Mouse (Mus musculus): ENCODE data around the gene Supt3. TPM values are rescaled to one million over a fixed set of nuclear protein-coding genes. Genes with fewer than 3 reads are reported as not detected.

Supt3 gene
- polyA plus RNA-seq, 2 experiments, result 10.5 to 21.3 TPM

GRCm38 (mm10) chr17:45086361-45086760, 309.4 kb downstream of the Supt3 start:
- Histone ChIP-seq H3K4me3 (replicated peaks; ENCODE audit: low read length) (no peak overlapping the region), H3K27ac (replicated peaks; ENCODE audit: low read depth, low read length) (no peak overlapping the region), H3K9me3 (ENCODE audit: control insufficient read depth, low read length) (no peaks in the 10 kb centered on the region), H3K36me3 (ENCODE audit: control insufficient read depth, insufficient read depth, low read length) (no peaks in the 10 kb centered on the region), H3K4me2 (replicated peaks; ENCODE audit: low read depth, low read length, severe bottlenecking) (no peak overlapping the region), H3K27me3 (ENCODE audit: control insufficient read depth, insufficient read depth, low read length) (no peaks in the 10 kb centered on the region), H3K9ac (ENCODE audit: low read depth, low read length, severe bottlenecking) (no peak overlapping the region), H3K4me1 (ENCODE audit: control insufficient read depth, insufficient read depth, low read length) (peaks cover 9% of the 10 kb centered on the region)
- ATAC-seq (ENCODE audit: low FRiP score, low read depth) (no peak), DNase-seq (ENCODE audit: low spot score) (peak; percentile 22)
- WGBS, result 71% methylated on average over 5 of the region's 5 CpGs
- TF ChIP-seq POLR2A (IDR thresholded peaks at IDR 0.05; ENCODE audit: borderline replicate concordance, extremely low read depth, insufficient read depth, insufficient read length), result no peak

- peak; percentile 60 for DNase-seq (ENCODE audit: low spot score)
- H3K4me3 ChIP-seq (replicated peaks; ENCODE audit: low read length), result no peak overlapping the region
Measured at GRCm38 (mm10) chr17:45087022-45087421, 310.1 kb downstream of the Supt3 start.

GRCm38 (mm10) chr17:45101064-45101463, 324.1 kb downstream of the Supt3 start:
- Histone ChIP-seq H3K9ac (ENCODE audit: low read depth, low read length, severe bottlenecking) (no peak overlapping the region), H3K4me1 (ENCODE audit: control insufficient read depth, insufficient read depth, low read length) (no peaks in the 10 kb centered on the region), H3K27me3 (ENCODE audit: control insufficient read depth, insufficient read depth, low read length) (no peaks in the 10 kb centered on the region), H3K36me3 (ENCODE audit: control insufficient read depth, insufficient read depth, low read length) (no peaks in the 10 kb centered on the region), H3K27ac (replicated peaks; ENCODE audit: low read depth, low read length) (no peak overlapping the region), H3K4me3 (replicated peaks; ENCODE audit: low read length) (no peak overlapping the region), H3K4me2 (replicated peaks; ENCODE audit: low read depth, low read length, severe bottlenecking) (no peak overlapping the region), H3K9me3 (ENCODE audit: control insufficient read depth, low read length) (no peaks in the 10 kb centered on the region)
- no peak for ATAC-seq (ENCODE audit: low FRiP score, low read depth)
- TF ChIP-seq POLR2A (IDR thresholded peaks at IDR 0.05; ENCODE audit: borderline replicate concordance, extremely low read depth, insufficient read depth, insufficient read length), result no peak
- no peak for DNase-seq (ENCODE audit: low spot score)
- 72% methylated on average over 7 of the region's 7 CpGs for WGBS

More at GRCm38 (mm10) chr17:45087022-45087421, 310.1 kb downstream of the Supt3 start:
- 37% methylated on average over 5 of the region's 5 CpGs for WGBS
- no peak for ATAC-seq (ENCODE audit: low FRiP score, low read depth)
- Histone ChIP-seq H3K27ac (replicated peaks; ENCODE audit: low read depth, low read length) (no peak overlapping the region), H3K27me3 (ENCODE audit: control insufficient read depth, insufficient read depth, low read length) (no peaks in the 10 kb centered on the region), H3K9me3 (ENCODE audit: control insufficient read depth, low read length) (no peaks in the 10 kb centered on the region), H3K9ac (ENCODE audit: low read depth, low read length, severe bottlenecking) (no peak overlapping the region), H3K36me3 (ENCODE audit: control insufficient read depth, insufficient read depth, low read length) (no peaks in the 10 kb centered on the region), H3K4me1 (ENCODE audit: control insufficient read depth, insufficient read depth, low read length) (peaks cover 5% of the 10 kb centered on the region; the same call in 1 of the 2 replicates), H3K4me2 (replicated peaks; ENCODE audit: low read depth, low read length, severe bottlenecking) (no peak overlapping the region)
- no peak for TF ChIP-seq POLR2A (IDR thresholded peaks at IDR 0.05; ENCODE audit: borderline replicate concordance, extremely low read depth, insufficient read depth, insufficient read length)

- H3K36me3 ChIP-seq (ENCODE audit: control insufficient read depth, insufficient read depth, low read length), result no peaks in the 10 kb centered on the region
- H3K9me3 ChIP-seq (ENCODE audit: control insufficient read depth, low read length), result no peaks in the 10 kb centered on the region
- H3K4me3 ChIP-seq (replicated peaks; ENCODE audit: low read length), result no peak overlapping the region
- no peak overlapping the region for H3K27ac ChIP-seq (replicated peaks; ENCODE audit: low read depth, low read length)
- no peaks in the 10 kb centered on the region for H3K4me1 ChIP-seq (ENCODE audit: control insufficient read depth, insufficient read depth, low read length)
- TF ChIP-seq POLR2A (IDR thresholded peaks at IDR 0.05; ENCODE audit: borderline replicate concordance, extremely low read depth, insufficient read depth, insufficient read length), result no peak
- ATAC-seq (ENCODE audit: low FRiP score, low read depth), result no peak
- no peak for DNase-seq (ENCODE audit: low spot score)
- peaks cover 5% of the 10 kb centered on the region; the same call in 1 of the 2 replicates for H3K27me3 ChIP-seq (ENCODE audit: control insufficient read depth, insufficient read depth, low read length)
- H3K9ac ChIP-seq (ENCODE audit: low read depth, low read length, severe bottlenecking), result no peak overlapping the region
- no peak overlapping the region for H3K4me2 ChIP-seq (replicated peaks; ENCODE audit: low read depth, low read length, severe bottlenecking)
- WGBS, result 55% methylated on average over 3 of the region's 3 CpGs
Measured at GRCm38 (mm10) chr17:45115386-45115785, 338.4 kb downstream of the Supt3 start.

- Histone ChIP-seq H3K4me1 (ENCODE audit: control insufficient read depth, insufficient read depth, low read length) (peaks cover 3% of the 10 kb centered on the region; the same call in 1 of the 2 replicates), H3K9me3 (ENCODE audit: control insufficient read depth, low read length) (no peaks in the 10 kb centered on the region), H3K4me3 (replicated peaks; ENCODE audit: low read length) (no peak overlapping the region), H3K27ac (replicated peaks; ENCODE audit: low read depth, low read length) (no peak overlapping the region), H3K4me2 (replicated peaks; ENCODE audit: low read depth, low read length, severe bottlenecking) (no peak overlapping the region), H3K27me3 (ENCODE audit: control insufficient read depth, insufficient read depth, low read length) (peaks cover 5% of the 10 kb centered on the region; the same call in 1 of the 2 replicates), H3K36me3 (ENCODE audit: control insufficient read depth, insufficient read depth, low read length) (no peaks in the 10 kb centered on the region), H3K9ac (ENCODE audit: low read depth, low read length, severe bottlenecking) (no peak overlapping the region)
- DNase-seq (ENCODE audit: low spot score), result no peak
- ATAC-seq (ENCODE audit: low FRiP score, low read depth), result no peak
- WGBS, result 23% methylated on average over 12 of the region's 12 CpGs
- TF ChIP-seq POLR2A (IDR thresholded peaks at IDR 0.05; ENCODE audit: borderline replicate concordance, extremely low read depth, insufficient read depth, insufficient read length), result no peak
Measured at GRCm38 (mm10) chr17:45118565-45119471, 341.9 kb downstream of the Supt3 start.
